ENCODE assay signal across 12 mouse cellular contexts in genomic region chr5:31559401-31559800, GRCm38 (mm10).
"Had no signal": no experiment of that assay in that cellular context is flagged by ENCODE, and none has a peak within 500 bp of the region (broad histone marks: within the 10 kb centered on the region; RNA-seq: fewer than 3 reads in every experiment).

No protein-coding gene starts in this region.

- DNase-seq: gastrocnemius, postnatal 14 days; gastrocnemius, postnatal 36 days; heart, adult 18-20 months; heart, postnatal 36 days; kidney, adult 11 months; kidney, adult 2 months; kidney, adult 9 months; kidney, postnatal 14 days; kidney, postnatal 36 days; layer of hippocampus, adult 9-11 months; layer of hippocampus, postnatal 36 days; left cerebral cortex, postnatal 4 days had no signal
